Mouse (Mus musculus) urinary bladder, postnatal 0 days (tissue): ENCODE data around the gene Sox14. TPM values are rescaled to one million over a fixed set of nuclear protein-coding genes. Genes with fewer than 3 reads are reported as not detected.

ENCODE experiments used
- polyA plus RNA-seq: library from polyadenylated mRNA; unstranded; fragments of >200 nt; fragmentation: Nextera tagmentation; extraction: Ambion mirVana; gene quantifications from 2 replicates; pipeline ENCODE4 v1.2.1, GENCODE M21; 2015

The Sox14 gene
- not detected in 2 replicates for polyA plus RNA-seq

GRCm38 (mm10) chr9:99875618-99876372 is at the start of gene Sox14:
Gene Sox14, minus strand, starts transcription at chr9:99876170.

Other genes with a start within 250 kb of the Sox14 start
- 11.1 and 13.5 TPM in 2 replicates for gene Dzip1l, start 246.7 kb downstream of the Sox14 start, polyA plus RNA-seq
- 0.07 and 0.14 TPM in 2 replicates for gene Cldn18, start 158.9 kb downstream of the Sox14 start, polyA plus RNA-seq